Mouse (Mus musculus) small intestine, adult 2 months (tissue): ENCODE results near the gene Spcs1. TPM values are rescaled to one million over a fixed set of nuclear protein-coding genes. Genes with fewer than 3 reads are reported as not detected.
A peak's percentile ranks its signal among the peaks of the same experiment; 100 is the strongest.

Experiments used
- H3K27ac ChIP-seq: fragments of 200-500 bp; 2 replicates; pipeline ENCODE4 v1.5.1; 2012; ENCODE audit warnings: low read depth, low read length, control low read depth, inconsistent platforms; ENCODE audit not compliant: insufficient read depth
- H3K27me3 ChIP-seq: fragments of 200-500 bp; 2 replicates; pipeline ENCODE4 v1.6.1; 2012; ENCODE audit warnings: mild to moderate bottlenecking, moderate library complexity, low read length, inconsistent platforms; ENCODE audit not compliant: control insufficient read depth, insufficient read depth
- H3K36me3 ChIP-seq: fragments of 200-500 bp; 2 replicates; pipeline ENCODE4 v1.6.1; 2012; ENCODE audit warnings: mild to moderate bottlenecking, low read length, control low read depth, inconsistent platforms; ENCODE audit not compliant: control insufficient read depth, insufficient read depth
- H3K4me1 ChIP-seq: fragments of 200-500 bp; 2 replicates; pipeline ENCODE4 v1.6.1; 2012; ENCODE audit warnings: low read length, inconsistent platforms, mixed read lengths; ENCODE audit not compliant: control insufficient read depth, insufficient read depth, insufficient read length
- H3K4me3 ChIP-seq: fragments of 200-500 bp; 2 replicates; pipeline ENCODE4 v1.5.1; 2012; ENCODE audit warnings: low read depth, mild to moderate bottlenecking, control low read depth, inconsistent platforms, low read length, moderate library complexity
- CTCF ChIP-seq: fragments of 200-500 bp; IDR thresholded peaks from 2 replicates; pipeline ENCODE4 v1.5.1; 2012; ENCODE audit warnings: low read depth, mild to moderate bottlenecking, control low read depth, inconsistent platforms, low read length, moderate library complexity, mixed read lengths; ENCODE audit not compliant: insufficient replicate concordance, insufficient read length; ENCODE audit errors: extremely low read depth
- POLR2A ChIP-seq: fragments of 200-500 bp; IDR thresholded peaks from 2 replicates; pipeline ENCODE4 v1.6.1; 2012; ENCODE audit warnings: low read depth, mild to moderate bottlenecking, control low read depth, inconsistent platforms, low read length, moderate library complexity
- WGBS: fragments of 180-500 bp; shearing (Covaris S2); methylation state at CpG from one replicate; pipeline ENCODE4 v1.1.7; 2018; 5-methylcytosine and 5-hydroxymethylcytosine counted together
- polyA plus RNA-seq: library from polyadenylated mRNA; depleted of rRNA; stranded (reverse); fragments of >200 nt; gene quantifications from 2 replicates; pipeline ENCODE4 v1.2.3, GENCODE M21; 2012; rRNA removed

Gene Spcs1
- polyA plus RNA-seq, result 39.4 and 64.5 TPM in 2 replicates

- 1% methylated on average over 84 of the region's 84 CpGs for WGBS
Observed at GRCm38 (mm10) chr14:31001307-31002205, at the start of gene Spcs1, which contains the start of gene Glt8d1. TSS of gene Spcs1 (minus strand) at chr14:31001672. TSS of gene Glt8d1 (plus strand) at chr14:31001400.

GRCm38 (mm10) chr14:31045817-31046216 is 44.3 kb upstream of the Spcs1 start:
- Histone ChIP-seq H3K36me3 (peaks cover 55% of the 10 kb centered on the region), H3K4me1 (no peaks in the 10 kb centered on the region), H3K27ac (no peak overlapping the region), H3K4me3 (no peak overlapping the region), H3K27me3 (no peaks in the 10 kb centered on the region)
- no peak for TF ChIP-seq CTCF
- no peak for TF ChIP-seq POLR2A
- 100% methylated on average over 1 of the region's 1 CpGs for WGBS

More at GRCm38 (mm10) chr14:31001307-31002205, at the start of gene Spcs1, which contains the start of gene Glt8d1:
- Histone ChIP-seq H3K27me3 (no peaks in the 10 kb centered on the region), H3K27ac (peak within 1 kb of the TSS; percentile 79), H3K4me1 (no peaks in the 10 kb centered on the region), H3K4me3 (peak within 1 kb of the TSS; percentile 94), H3K36me3 (peaks cover 11% of the 10 kb centered on the region; the same call in 1 of the 2 replicates)
- TF ChIP-seq POLR2A (peak; percentile 63; the same call in 1 of the 2 replicates), CTCF (no peak)

GRCm38 (mm10) chr14:31045296-31045695 is 43.8 kb upstream of the Spcs1 start:
- peaks cover 51% of the 10 kb centered on the region for H3K36me3 ChIP-seq
- no peaks in the 10 kb centered on the region for H3K4me1 ChIP-seq

GRCm38 (mm10) chr14:31025785-31026184 is 24.3 kb upstream of the Spcs1 start:
- H3K4me1 ChIP-seq, result 0 out of 2 replicates have a peak, but pooled peaks cover 2% of the 10 kb centered on the region
- H3K27me3 ChIP-seq, result no peaks in the 10 kb centered on the region
- H3K27ac ChIP-seq, result no peak overlapping the region
- peaks cover 49% of the 10 kb centered on the region for H3K36me3 ChIP-seq
- no peak for TF ChIP-seq POLR2A
- no peak for TF ChIP-seq CTCF
- 78% methylated on average over 3 of the region's 3 CpGs for WGBS
- H3K4me3 ChIP-seq, result no peak overlapping the region

More at GRCm38 (mm10) chr14:31045296-31045695, 43.8 kb upstream of the Spcs1 start:
- Histone ChIP-seq H3K27ac (no peak overlapping the region), H3K4me3 (no peak overlapping the region), H3K27me3 (no peaks in the 10 kb centered on the region)
- TF ChIP-seq POLR2A (no peak), CTCF (no peak)
- 96% methylated on average over 5 of the region's 5 CpGs for WGBS

- Histone ChIP-seq H3K36me3 (peaks cover 29% of the 10 kb centered on the region), H3K4me3 (no peak overlapping the region), H3K4me1 (0 out of 2 replicates have a peak, but pooled peaks cover 4% of the 10 kb centered on the region), H3K27me3 (no peaks in the 10 kb centered on the region), H3K27ac (no peak overlapping the region)
- WGBS, result 22% methylated on average over 1 of the region's 1 CpGs
- TF ChIP-seq CTCF, result no peak
- TF ChIP-seq POLR2A, result no peak
Observed at GRCm38 (mm10) chr14:31022579-31022978, 21.1 kb upstream of the Spcs1 start.

- H3K27me3 ChIP-seq, result no peaks in the 10 kb centered on the region
- H3K27ac ChIP-seq, result peak overlapping the region; percentile 65
- H3K4me1 ChIP-seq, result 0 out of 2 replicates have a peak, but pooled peaks cover 4% of the 10 kb centered on the region
- no peak for TF ChIP-seq CTCF
- no peak for TF ChIP-seq POLR2A
- WGBS, result 3% methylated on average over 31 of the region's 56 CpGs
- peak overlapping the region; percentile 100 for H3K4me3 ChIP-seq
- peaks cover 25% of the 10 kb centered on the region for H3K36me3 ChIP-seq
Observed at GRCm38 (mm10) chr14:31019331-31020205, 18.1 kb upstream of the Spcs1 start.
